Mouse (Mus musculus): ENCODE results near the gene Duxf3. TPM values are rescaled to one million over a fixed set of nuclear protein-coding genes. Genes with fewer than 3 reads are reported as not detected.

Duxf3 gene
- polyA plus RNA-seq, 1 experiment from 2014 or later = not detected

DNA sequence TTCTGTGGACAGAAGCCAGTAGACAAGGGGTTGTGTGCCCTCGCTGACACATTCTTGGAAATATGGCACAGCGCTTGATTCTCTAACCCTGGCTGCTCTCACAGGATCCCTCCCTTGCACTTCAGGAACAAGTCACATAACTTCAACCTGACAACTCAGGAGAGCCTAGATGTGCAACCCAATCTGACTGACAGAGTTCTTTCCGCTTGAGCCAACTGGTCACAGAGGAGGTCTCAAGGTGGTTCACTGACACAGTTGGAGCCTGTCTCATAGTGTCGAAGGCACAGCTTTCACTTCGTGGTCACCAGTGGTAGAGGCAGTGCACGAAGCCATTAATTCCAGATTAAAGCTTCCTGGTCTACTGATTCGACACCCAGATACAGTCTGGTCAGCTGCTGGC lies 20.2 kb downstream of the Duxf3 start:
- Histone ChIP-seq H3K9me3 (ENCODE audit: low read depth, low read length) (no peaks in the 10 kb centered on the region), H3K4me3 (ENCODE audit: low read depth, low read length) (no peak overlapping the region), H3K9ac (no peak overlapping the region), H3K4me1 (ENCODE audit: insufficient read depth) (no peaks in the 10 kb centered on the region), H3K36me3 (ENCODE audit: insufficient read depth) (no peaks in the 10 kb centered on the region), H3K27ac (ENCODE audit: low read depth) (no peak overlapping the region), H3K4me2 (no peak overlapping the region), H3K27me3 (ENCODE audit: insufficient read depth, low read length) (no peaks in the 10 kb centered on the region)
- ATAC-seq (ENCODE audit: insufficient read depth) = no peak
- WGBS = 71% methylated on average over 7 of the region's 7 CpGs
- no peak for DNase-seq
- no peak for TF ChIP-seq CTCF (IDR thresholded peaks at IDR 0.05; ENCODE audit: low read depth)

- ATAC-seq (ENCODE audit: insufficient read depth) (no peak), DNase-seq (no peak)
- no peak for TF ChIP-seq CTCF (IDR thresholded peaks at IDR 0.05; ENCODE audit: low read depth)
- Histone ChIP-seq H3K27me3 (ENCODE audit: insufficient read depth, low read length) (no peaks in the 10 kb centered on the region), H3K4me3 (ENCODE audit: low read depth, low read length) (no peak overlapping the region), H3K9ac (no peak overlapping the region), H3K4me1 (ENCODE audit: insufficient read depth) (no peaks in the 10 kb centered on the region), H3K36me3 (ENCODE audit: insufficient read depth) (no peaks in the 10 kb centered on the region), H3K9me3 (ENCODE audit: low read depth, low read length) (no peaks in the 10 kb centered on the region), H3K27ac (ENCODE audit: low read depth) (no peak overlapping the region), H3K4me2 (no peak overlapping the region)
- WGBS = 87% methylated on average over 2 of the region's 2 CpGs
Measured at GRCm38 (mm10) chr10:58211213-58211612, 21.3 kb downstream of the Duxf3 start.

DNA sequence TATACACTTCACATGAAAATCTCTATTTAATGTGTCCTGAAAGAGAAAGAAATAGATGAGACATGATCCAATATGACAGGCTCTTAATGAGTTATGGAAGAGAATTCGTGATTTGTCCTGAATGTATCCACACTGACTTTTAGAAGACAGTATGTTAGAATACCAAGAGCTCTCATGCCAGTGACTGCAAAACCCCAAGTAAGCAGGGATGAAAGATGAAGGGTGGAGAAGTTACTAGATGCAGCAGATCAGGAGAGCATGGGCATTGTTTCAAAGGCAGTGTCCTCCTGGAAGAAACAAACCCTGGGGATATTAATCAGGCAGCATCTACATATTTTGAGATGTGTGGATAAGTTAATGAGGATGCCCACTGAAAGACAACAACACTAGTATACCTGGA lies 22.0 kb downstream of the Duxf3 start:
- ATAC-seq (ENCODE audit: insufficient read depth) (no peak), DNase-seq (no peak)
- no peaks in the 10 kb centered on the region for H3K27me3 ChIP-seq (ENCODE audit: insufficient read depth, low read length)
- no peak for TF ChIP-seq CTCF (IDR thresholded peaks at IDR 0.05; ENCODE audit: low read depth)
- no peak overlapping the region for H3K27ac ChIP-seq (ENCODE audit: low read depth)
- no peaks in the 10 kb centered on the region for H3K36me3 ChIP-seq (ENCODE audit: insufficient read depth)
- WGBS = 54% methylated on average over 1 of the region's 1 CpGs
- H3K4me3 ChIP-seq (ENCODE audit: low read depth, low read length) = no peak overlapping the region
- no peaks in the 10 kb centered on the region for H3K4me1 ChIP-seq (ENCODE audit: insufficient read depth)
- H3K4me2 ChIP-seq = no peak overlapping the region
- no peaks in the 10 kb centered on the region for H3K9me3 ChIP-seq (ENCODE audit: low read depth, low read length)
- H3K9ac ChIP-seq = no peak overlapping the region

DNA sequence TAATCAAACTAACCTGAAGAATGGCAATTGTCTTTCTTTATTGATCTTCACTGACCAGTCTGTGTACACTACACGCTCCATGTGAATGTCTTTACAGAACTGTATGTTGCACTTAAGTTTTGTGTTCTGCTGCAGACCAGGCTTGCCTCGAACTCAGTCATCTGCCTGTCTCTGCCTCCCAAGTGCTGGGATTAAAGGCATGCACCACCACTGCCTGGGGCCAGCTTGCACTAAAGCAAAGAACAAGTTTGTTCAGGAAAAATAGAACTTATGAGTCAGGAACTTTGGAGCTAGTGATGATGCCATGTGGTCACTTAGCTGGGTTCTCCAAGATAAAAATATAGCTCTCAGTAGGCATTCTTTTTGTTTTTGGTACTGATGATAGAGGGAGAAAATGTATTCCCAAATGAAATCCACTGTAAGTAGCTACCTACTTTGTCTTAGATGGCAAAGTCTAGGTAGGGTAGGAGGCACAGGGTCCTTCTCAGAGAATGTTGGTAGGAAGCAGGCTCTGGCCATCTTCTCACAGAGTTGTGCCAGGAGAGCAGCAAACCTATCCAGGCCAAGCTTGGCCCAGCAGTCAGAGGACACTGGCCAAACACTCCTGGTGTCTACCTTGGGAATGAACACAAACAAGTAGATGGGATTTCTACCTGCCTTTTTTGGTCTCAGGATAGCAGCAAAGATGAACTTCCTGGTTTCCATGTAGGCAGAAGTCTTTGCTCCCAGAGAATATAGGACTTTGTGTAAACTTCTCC lies 22.6 kb downstream of the Duxf3 start:
- H3K27ac ChIP-seq (ENCODE audit: low read depth) = no peak overlapping the region
- 69% methylated on average over 2 of the region's 2 CpGs for WGBS
- no peak overlapping the region for H3K4me2 ChIP-seq
- ATAC-seq (ENCODE audit: insufficient read depth) = no peak
- H3K4me1 ChIP-seq (ENCODE audit: insufficient read depth) = no peaks in the 10 kb centered on the region
- DNase-seq = no peak
- no peaks in the 10 kb centered on the region for H3K36me3 ChIP-seq (ENCODE audit: insufficient read depth)
- no peaks in the 10 kb centered on the region for H3K27me3 ChIP-seq (ENCODE audit: insufficient read depth, low read length)
- no peak overlapping the region for H3K4me3 ChIP-seq (ENCODE audit: low read depth, low read length)
- H3K9me3 ChIP-seq (ENCODE audit: low read depth, low read length) = no peaks in the 10 kb centered on the region
- H3K9ac ChIP-seq = no peak overlapping the region
- TF ChIP-seq CTCF (IDR thresholded peaks at IDR 0.05; ENCODE audit: low read depth) = no peak

GRCm38 (mm10) chr10:58206639-58207404 lies 25.7 kb downstream of the Duxf3 start:
- H3K27ac ChIP-seq (ENCODE audit: low read depth) = no peak overlapping the region
- H3K4me2 ChIP-seq = no peak overlapping the region
- H3K4me1 ChIP-seq (ENCODE audit: insufficient read depth) = no peaks in the 10 kb centered on the region
- no peak for TF ChIP-seq CTCF (IDR thresholded peaks at IDR 0.05; ENCODE audit: low read depth)
- no peak overlapping the region for H3K4me3 ChIP-seq (ENCODE audit: low read depth, low read length)
- H3K36me3 ChIP-seq (ENCODE audit: insufficient read depth) = no peaks in the 10 kb centered on the region
- ATAC-seq (ENCODE audit: insufficient read depth) = no peak
- no peaks in the 10 kb centered on the region for H3K27me3 ChIP-seq (ENCODE audit: insufficient read depth, low read length)
- no peak overlapping the region for H3K9ac ChIP-seq
- H3K9me3 ChIP-seq (ENCODE audit: low read depth, low read length) = no peaks in the 10 kb centered on the region
- DNase-seq = no peak
- WGBS = 83% methylated on average over 4 of the region's 4 CpGs

DNA sequence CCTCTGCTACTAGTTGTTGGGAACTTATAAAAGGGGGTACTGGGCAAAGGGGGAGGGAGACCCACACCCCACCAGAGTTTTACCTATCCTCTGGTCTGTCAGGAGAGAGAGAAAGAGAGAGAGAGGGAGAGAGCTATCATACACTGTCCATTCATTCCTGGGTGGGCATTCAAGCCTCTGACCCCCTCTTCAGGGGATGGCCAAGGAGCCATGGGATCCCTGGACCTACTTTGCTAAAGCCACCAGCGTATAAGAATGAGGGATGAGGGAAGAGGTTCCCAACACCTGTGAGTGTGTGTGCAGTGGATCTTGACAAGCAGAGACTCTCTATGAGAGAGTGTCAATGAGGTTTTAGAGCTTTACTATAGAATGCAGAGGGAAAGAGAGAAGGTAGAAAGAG lies 26.5 kb downstream of the Duxf3 start:
- H3K4me2 ChIP-seq = no peak overlapping the region
- H3K36me3 ChIP-seq (ENCODE audit: insufficient read depth) = no peaks in the 10 kb centered on the region
- H3K9me3 ChIP-seq (ENCODE audit: low read depth, low read length) = no peaks in the 10 kb centered on the region
- no peaks in the 10 kb centered on the region for H3K4me1 ChIP-seq (ENCODE audit: insufficient read depth)
- no peak for DNase-seq
- H3K27ac ChIP-seq (ENCODE audit: low read depth) = no peak overlapping the region
- no peaks in the 10 kb centered on the region for H3K27me3 ChIP-seq (ENCODE audit: insufficient read depth, low read length)
- WGBS = 27% methylated on average over 1 of the region's 1 CpGs
- no peak overlapping the region for H3K9ac ChIP-seq
- no peak for TF ChIP-seq CTCF (IDR thresholded peaks at IDR 0.05; ENCODE audit: low read depth)
- no peak for ATAC-seq (ENCODE audit: insufficient read depth)
- no peak overlapping the region for H3K4me3 ChIP-seq (ENCODE audit: low read depth, low read length)

Other genes with a start within 250 kb of the Duxf3 start
- not detected in 2 replicates for gene AW822073, start 7.7 kb downstream of the Duxf3 start, polyA plus RNA-seq (2014; fragmentation: Nextera tagmentation; extraction: Ambion mirVana)
- not detected in 2 replicates for gene Gm4981, start 4.0 kb upstream of the Duxf3 start, polyA plus RNA-seq (2014; fragmentation: Nextera tagmentation; extraction: Ambion mirVana)
- gene Gcc2, start 22.8 kb upstream of the Duxf3 start, polyA plus RNA-seq (2014; fragmentation: Nextera tagmentation; extraction: Ambion mirVana) = 69.1 and 89.9 TPM in 2 replicates
- gene Lims1, start 90.8 kb upstream of the Duxf3 start, polyA plus RNA-seq (2014; fragmentation: Nextera tagmentation; extraction: Ambion mirVana) = 200 and 208 TPM in 2 replicates
- gene Ranbp2, start 214.2 kb upstream of the Duxf3 start, polyA plus RNA-seq (2014; fragmentation: Nextera tagmentation; extraction: Ambion mirVana) = 40.8 and 41.8 TPM in 2 replicates